Mouse (Mus musculus) left cerebral cortex, postnatal 14 days (tissue): ENCODE data around the gene Pafah1b3. TPM values are rescaled to one million over a fixed set of nuclear protein-coding genes. Genes with fewer than 3 reads are reported as not detected.
"Not testable (repeated sequence)": the region's sequence is repeated elsewhere in the genome, so short reads cannot be mapped to it uniquely, and the experiment has no call there.

Source experiments
- DNase-seq, 2 experiments: peaks; one replicate each; pipeline ENCODE4 v3.0.0; 2021 to 2022; ENCODE audit warnings: low spot score in 2 of 2, mixed read lengths in 1 of 2
- intact Hi-C: fragments of 180-260 bp; cut with DNase I; formaldehyde crosslinking; loops from one replicate; pipeline ENCODE4 v1.15.1; 2025
- long read RNA-seq, 2 experiments: library from polyadenylated mRNA; stranded (forward); transcript quantifications; one replicate each; pipeline ENCODE4 v2.0.0; 2021
- total RNA-seq, 2 experiments: library from RNA; stranded (reverse); gene quantifications; 2 replicates each; pipeline ENCODE4 v1.2.3; 2021

The Pafah1b3 gene
- total RNA-seq: 10 to 100 TPM; 25.2 to 32.2 TPM
- long read RNA-seq, experiment 1, transcript Pafah1b3-204 (5 exons, 859 nt): minor isoform, 6 of 14 reads
- long read RNA-seq, experiment 1, transcript Pafah1b3-201 (6 exons, 901 nt): major isoform, 7 of 14 reads
- long read RNA-seq, experiment 1, partial matches to known transcripts: 0 of 14 reads
- long read RNA-seq, experiment 1, other reads (novel, unspliced or antisense): 0 of 14 reads
- long read RNA-seq, experiment 2, transcript Pafah1b3-201 (6 exons, 901 nt): minor isoform, 6 of 17 reads
- long read RNA-seq, experiment 2, transcript Pafah1b3-204 (5 exons, 859 nt): major isoform, 10 of 17 reads
- long read RNA-seq, experiment 2, partial matches to known transcripts: 0 of 17 reads
- long read RNA-seq, experiment 2, other reads (novel, unspliced or antisense): 1 of 17 reads

DNA sequence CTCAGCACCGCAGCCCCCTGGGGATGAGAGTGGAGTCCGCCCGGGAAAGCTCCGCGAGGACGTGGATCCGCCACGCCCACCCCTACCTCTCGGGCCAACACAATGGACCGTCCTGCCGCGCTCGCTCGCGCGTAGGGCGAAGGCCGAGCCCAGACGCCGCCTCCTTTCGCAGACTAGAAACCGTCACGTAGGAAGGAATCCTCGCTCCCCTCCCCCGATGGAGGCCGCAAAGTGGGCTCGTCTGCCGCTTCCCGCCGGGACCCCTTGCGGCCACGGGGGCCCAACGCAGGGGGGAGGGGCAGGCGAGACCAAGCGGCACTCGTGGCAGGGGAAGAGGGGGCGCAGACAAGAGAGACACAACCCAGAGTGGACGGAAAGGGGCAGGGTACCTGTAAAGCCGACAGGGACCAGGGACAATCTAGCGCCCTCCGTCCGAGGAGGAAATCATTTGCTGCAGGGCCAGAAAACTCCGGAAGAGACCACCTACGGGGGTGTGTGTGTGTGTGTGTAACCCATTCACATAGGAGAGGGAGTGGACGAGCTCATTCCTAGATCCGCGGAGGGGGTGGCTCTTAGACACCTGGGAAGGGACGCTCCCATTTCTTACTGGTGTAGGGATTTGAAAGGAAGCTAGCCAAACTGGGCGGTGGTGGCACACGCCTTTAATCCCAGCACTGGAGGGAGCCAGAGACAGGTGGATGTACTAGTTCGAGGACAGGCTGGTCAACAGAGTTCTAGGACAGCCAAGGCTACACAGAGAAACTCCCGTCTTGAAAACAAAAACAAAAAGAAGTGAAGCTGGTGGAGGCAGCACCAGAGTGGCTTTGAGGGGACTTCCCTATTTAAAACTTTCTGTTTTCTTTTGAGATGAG, at the start of gene Pafah1b3:
Pafah1b3 (minus strand) TSS at position 533 of the 872 bp plus-strand sequence.
- intact Hi-C loops: no loop called here
- DNase-seq: peak; percentile 86 to 94

DNA sequence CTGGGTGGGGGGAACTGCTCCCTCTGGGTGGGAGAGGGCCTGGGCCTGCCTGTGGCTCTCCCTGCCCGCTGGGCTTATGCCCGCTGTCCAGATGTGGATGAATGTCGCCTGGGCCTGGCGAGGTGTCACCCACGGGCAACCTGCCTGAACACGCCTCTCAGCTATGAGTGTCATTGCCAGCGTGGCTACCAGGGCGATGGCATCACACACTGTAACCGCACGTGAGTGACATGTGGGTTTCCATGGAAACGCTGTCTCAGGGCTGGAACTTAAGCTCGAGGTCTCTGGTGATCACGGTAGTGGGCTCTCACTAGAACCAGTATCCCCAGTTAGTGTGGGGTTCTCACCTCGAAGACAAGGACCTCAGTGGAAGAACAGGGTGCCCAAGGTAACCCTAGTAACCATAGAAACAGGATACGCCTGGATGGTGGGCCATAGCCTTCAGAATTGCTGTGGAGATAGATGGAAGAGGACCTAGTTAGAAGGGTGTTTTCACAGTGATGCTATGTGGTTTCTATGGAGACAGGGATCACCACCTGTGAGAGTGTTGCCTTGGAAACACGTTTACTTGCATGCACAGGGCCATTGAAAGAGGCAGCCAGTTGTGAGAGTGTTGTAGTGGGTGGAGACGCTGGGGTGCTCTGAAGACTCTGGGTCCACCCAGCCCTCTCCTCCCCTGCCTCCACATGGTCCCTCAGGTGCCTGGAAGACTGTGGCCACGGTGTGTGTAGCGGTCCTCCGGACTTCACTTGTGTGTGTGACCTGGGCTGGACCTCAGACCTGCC, 43.4 kb upstream of the Pafah1b3 start:
- DNase-seq: peak; percentile 58 to 90
- intact Hi-C loops: no loop called here

GRCm38 (mm10) chr7:25339329-25339728, 41.5 kb upstream of the Pafah1b3 start:
- intact Hi-C loops: no loop called here

GRCm38 (mm10) chr7:25334472-25334871, 36.7 kb upstream of the Pafah1b3 start:
- no peak for DNase-seq
- intact Hi-C loops: no loop called here

More at GRCm38 (mm10) chr7:25339329-25339728, 41.5 kb upstream of the Pafah1b3 start:
- no peak for DNase-seq

GRCm38 (mm10) chr7:25333596-25334307, 36.0 kb upstream of the Pafah1b3 start:
- intact Hi-C loops: no loop called here
- DNase-seq: peak; percentile 70 to 84

GRCm38 (mm10) chr7:25326233-25326632, 28.4 kb upstream of the Pafah1b3 start:
- intact Hi-C loops: no loop called here
- no peak for DNase-seq

DNA sequence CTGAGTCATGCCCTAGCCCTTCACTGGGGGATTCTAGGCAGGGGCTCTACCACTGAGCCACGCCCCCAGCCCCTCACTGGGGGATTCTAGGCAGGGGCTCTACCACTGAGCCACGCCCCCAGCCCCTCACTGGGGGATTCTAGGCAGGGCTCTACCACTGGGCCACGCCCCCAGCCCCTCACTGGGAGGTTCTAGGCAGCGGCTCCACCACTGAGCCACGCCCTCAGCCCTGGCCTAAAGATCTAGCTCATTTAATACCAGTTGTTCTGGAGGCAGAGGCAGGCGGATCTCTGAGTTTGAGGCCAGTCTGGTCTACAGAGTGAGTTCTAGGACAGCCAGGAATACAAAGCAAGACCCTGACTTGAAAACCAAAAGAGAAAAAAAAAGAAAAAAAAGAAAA, 27.6 kb upstream of the Pafah1b3 start:
- DNase-seq, intact Hi-C loops: not testable (repeated sequence)

GRCm38 (mm10) chr7:25323219-25323618, 25.4 kb upstream of the Pafah1b3 start:
- intact Hi-C loops: loop anchor here (5.0 kb wide), 1 partner anchor 54 kb away; no protein-coding TSS in a partner anchor
- no peak for DNase-seq

DNA sequence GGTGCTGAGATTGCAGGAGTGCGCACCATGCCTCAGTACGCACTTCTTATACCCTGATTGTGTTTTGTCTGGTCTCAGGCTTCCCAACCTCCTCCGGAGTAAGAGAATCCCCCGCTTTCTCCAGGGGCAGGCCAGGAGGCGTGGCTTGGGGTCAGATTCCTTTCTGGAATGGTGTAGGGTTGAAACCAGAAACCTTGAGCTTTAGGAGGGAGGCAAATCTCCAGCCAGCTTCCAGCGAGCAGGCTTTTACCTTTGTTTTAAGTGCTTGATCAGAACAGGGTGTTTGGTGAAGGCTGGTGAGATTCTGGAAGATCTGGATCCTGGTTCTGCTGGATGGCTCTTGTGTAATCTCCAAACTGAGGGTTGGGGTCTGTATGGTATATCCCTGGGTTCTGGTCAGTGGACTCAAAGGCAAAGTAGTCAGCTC, 24.3 kb upstream of the Pafah1b3 start:
- intact Hi-C loops: loop anchor here (5.0 kb wide), 1 partner anchor 55 kb away; no protein-coding TSS in a partner anchor
- no peak for DNase-seq

- intact Hi-C loops: loop anchor here (2.0 to 10.0 kb wide), 3 partner anchors 35 to 233 kb away; no protein-coding TSS in a partner anchor
- DNase-seq: no peak
These were observed 19.7 kb upstream of the Pafah1b3 start for GRCm38 (mm10) chr7:25317446-25317999.

GRCm38 (mm10) chr7:25316532-25317445, 19.0 kb upstream of the Pafah1b3 start, which contains the start of gene Megf8:
Megf8 (plus strand) TSS chr7:25317164.
- intact Hi-C loops: loop anchor here (2.0 to 10.0 kb wide), 3 partner anchors 34 to 232 kb away; no protein-coding TSS in a partner anchor
- DNase-seq: peak; percentile 98 to 99

DNA sequence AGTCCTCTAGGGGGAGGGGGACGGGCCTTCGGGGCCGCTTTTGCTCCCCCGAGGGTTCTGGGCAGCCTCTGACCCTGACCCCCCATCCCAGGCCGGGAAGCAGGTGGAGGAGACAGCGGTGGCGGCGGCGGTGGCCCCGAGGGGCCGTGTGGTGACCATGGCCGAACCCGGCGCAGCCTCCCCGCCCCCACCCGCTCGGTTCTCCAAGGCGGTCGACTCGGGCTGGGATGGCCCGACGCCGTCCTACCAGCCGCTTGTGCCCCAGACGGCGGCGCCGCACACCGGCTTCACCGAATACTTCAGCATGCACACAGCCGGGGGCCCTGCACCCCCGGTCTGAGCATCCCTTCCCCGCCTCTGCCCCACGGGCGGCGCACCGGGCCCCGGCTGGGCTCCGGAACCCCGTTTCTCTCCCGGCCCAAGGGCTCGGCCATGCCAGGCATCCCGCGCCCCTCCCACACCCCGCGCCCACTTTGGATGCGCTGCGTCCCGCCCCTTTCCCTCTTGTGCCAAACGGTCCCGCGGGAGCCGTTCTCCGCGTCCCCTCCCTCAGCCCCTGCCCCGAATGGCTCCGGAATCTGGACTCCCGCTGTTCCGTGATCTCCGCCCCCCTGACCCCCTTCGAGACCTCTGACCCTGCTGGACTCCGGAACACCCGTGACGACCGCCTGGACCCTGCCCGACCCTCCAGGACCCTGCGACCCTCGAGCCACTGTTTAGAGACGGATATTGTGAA, 17.7 kb upstream of the Pafah1b3 start:
- intact Hi-C loops: loop anchor here (2.0 to 10.0 kb wide), 3 partner anchors 33 to 231 kb away; no protein-coding TSS in a partner anchor
- no peak for DNase-seq

DNA sequence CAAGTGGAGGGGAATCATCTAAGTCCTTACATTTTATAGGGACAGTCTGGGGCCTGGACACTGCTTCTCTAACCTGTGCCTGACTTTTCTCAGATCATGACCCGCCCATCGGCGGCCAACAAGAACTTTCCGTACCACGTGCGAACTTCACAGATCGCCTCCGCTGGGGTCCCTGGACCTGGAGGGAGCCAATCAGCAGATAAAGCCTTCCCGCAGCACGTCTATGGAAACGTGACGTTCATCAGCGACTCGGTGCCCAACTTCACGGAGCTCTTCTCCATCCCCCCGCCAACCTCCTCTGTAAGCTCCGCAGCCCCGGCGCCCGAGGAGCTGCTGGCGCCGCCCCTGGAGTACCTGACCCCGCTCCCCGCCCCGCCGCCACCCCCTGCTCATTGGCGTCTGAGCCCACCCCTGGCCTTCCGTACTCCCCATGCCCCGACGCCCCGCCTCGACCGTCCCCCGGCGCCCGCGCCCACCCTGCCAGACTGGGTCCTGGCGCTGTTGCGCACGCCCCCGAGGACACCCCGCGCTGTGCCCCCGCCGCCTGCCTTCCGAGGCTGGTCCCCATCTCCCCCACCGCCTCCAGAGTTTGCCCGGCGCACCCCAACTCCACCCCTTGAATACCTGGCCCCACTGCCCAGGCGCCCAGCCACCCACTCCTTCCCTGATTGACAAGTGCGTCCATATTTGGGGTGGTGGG, 17.0 kb upstream of the Pafah1b3 start:
- no peak for DNase-seq
- intact Hi-C loops: loop anchor here (5.0 to 10.0 kb wide), 2 partner anchors 32 to 230 kb away; no protein-coding TSS in a partner anchor

DNA sequence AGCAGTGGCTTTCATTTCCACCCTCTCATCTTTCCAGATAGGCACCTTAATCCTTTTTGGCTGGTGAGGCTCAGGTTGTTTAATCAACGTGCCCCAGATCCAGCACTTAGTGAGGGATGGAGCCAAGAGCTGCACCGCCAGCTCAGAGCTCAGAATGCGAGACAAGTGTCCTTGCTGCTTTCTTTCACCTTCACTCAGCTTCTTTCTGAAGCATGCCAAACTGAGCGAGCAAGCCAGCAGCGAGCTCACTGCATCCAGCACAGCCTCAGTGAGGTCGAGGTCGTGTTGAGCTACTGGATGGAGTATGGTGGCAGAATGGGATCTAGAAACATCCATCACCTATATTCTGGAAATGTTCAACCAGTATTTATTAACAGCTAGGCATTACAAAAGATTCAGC, 15.5 kb upstream of the Pafah1b3 start:
- no peak for DNase-seq
- intact Hi-C loops: loop anchor here (10.0 kb wide), 1 partner anchor 229 kb away; no protein-coding TSS in a partner anchor

DNA sequence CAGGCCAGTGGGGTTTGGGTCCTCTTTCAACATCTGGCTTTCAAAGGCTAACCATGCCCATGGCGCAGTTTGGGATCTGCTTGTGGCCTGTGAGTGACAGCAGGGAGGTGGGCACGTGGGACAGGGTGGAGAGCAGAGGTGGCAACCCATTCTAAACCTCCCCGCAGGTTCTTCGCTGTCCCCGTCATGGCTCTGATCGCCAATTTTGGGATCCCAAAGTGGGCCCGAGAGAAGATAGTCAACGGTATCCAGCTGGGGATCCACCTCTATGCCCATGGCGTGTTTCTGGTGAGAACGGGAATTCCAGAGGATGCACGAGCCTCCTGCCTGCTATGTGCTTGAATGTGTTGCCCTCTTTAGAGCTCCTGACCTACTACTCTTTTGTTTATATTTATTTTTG, 13.4 kb upstream of the Pafah1b3 start:
- no peak for DNase-seq
- intact Hi-C loops: loop anchor here (10.0 kb wide), 1 partner anchor 226 kb away; no protein-coding TSS in a partner anchor

- intact Hi-C loops: no loop called here
- no peak for DNase-seq
These were observed 11.6 kb upstream of the Pafah1b3 start for GRCm38 (mm10) chr7:25309425-25309824.
